Mouse (Mus musculus) stomach, embryonic 14.5 days (tissue): Measurements from ENCODE around the gene Rasip1. TPM values are rescaled to one million over a fixed set of nuclear protein-coding genes. Genes with fewer than 3 reads are reported as not detected.
"Not testable (repeated sequence)": the region's sequence is repeated elsewhere in the genome, so short reads cannot be mapped to it uniquely, and the experiment has no call there.

Experiments
- ATAC-seq: fragments of 200-750 bp; cut with Nextera tagmentation; 2 replicates; pipeline ENCODE4 v1.8.0; 2017; ENCODE audit warnings: low read depth, moderate TSS enrichment; ENCODE audit not compliant: insufficient number of reproducible peaks, insufficient read depth, low FRiP score
- H3K27ac ChIP-seq: fragments of 300-500 bp; sonication (generic); 2 replicates; pipeline ENCODE4 v1.5.1; 2014; ENCODE audit warnings: mild to moderate bottlenecking, low read length, moderate library complexity, mixed read lengths
- H3K27me3 ChIP-seq: fragments of 300-500 bp; sonication (generic); 2 replicates; pipeline ENCODE4 v1.6.1; 2014; ENCODE audit warnings: low read length, control low read depth, mixed read lengths; ENCODE audit not compliant: control insufficient read depth, insufficient read depth
- H3K36me3 ChIP-seq: fragments of 300-500 bp; sonication (generic); 2 replicates; pipeline ENCODE4 v1.6.1; 2014; ENCODE audit warnings: mild to moderate bottlenecking, control low read depth, low read length, moderate library complexity, mixed read lengths; ENCODE audit not compliant: control insufficient read depth, insufficient read depth
- H3K4me1 ChIP-seq: fragments of 300-500 bp; sonication (generic); 2 replicates; pipeline ENCODE4 v1.6.1; 2014; ENCODE audit warnings: low read length, control low read depth, mixed read lengths; ENCODE audit not compliant: control insufficient read depth, insufficient read depth
- H3K4me2 ChIP-seq: fragments of 300-500 bp; sonication (generic); replicated peaks from 2 replicates; pipeline ENCODE4 v1.6.1; 2014; ENCODE audit warnings: low read depth, low read length, control low read depth
- H3K4me3 ChIP-seq: fragments of 300-500 bp; sonication (generic); 2 replicates; pipeline ENCODE4 v1.5.1; 2014; ENCODE audit warnings: low read depth, low read length, control low read depth
- H3K9ac ChIP-seq: fragments of 300-500 bp; sonication (generic); replicated peaks from 2 replicates; pipeline ENCODE4 v1.6.1; 2014; ENCODE audit warnings: low read depth, mild to moderate bottlenecking, control low read depth, low read length, moderate library complexity, mixed read lengths
- H3K9me3 ChIP-seq: fragments of 300-500 bp; sonication (generic); 2 replicates; pipeline ENCODE4 v1.6.1; 2016; ENCODE audit warnings: low read depth, low read length, control low read depth; ENCODE audit not compliant: control insufficient read depth
- WGBS: fragments of 180-500 bp; shearing (Covaris S2); extraction: QIAGEN DNeasy Blood & Tissue Kit; methylation state at CpG from one replicate; pipeline ENCODE4 v1.1.7; 2014; 5-methylcytosine and 5-hydroxymethylcytosine counted together
- polyA plus RNA-seq: library from polyadenylated mRNA; unstranded; fragments of >200 nt; fragmentation: Nextera tagmentation; extraction: Ambion mirVana; gene quantifications from 2 replicates; pipeline ENCODE4 v1.2.1, GENCODE M21; 2014

Gene Rasip1
- polyA plus RNA-seq, 1 experiment from 2014 or later, result 6.2 TPM

- ATAC-seq, result not testable (repeated sequence)
- 92% methylated on average over 5 of the region's 6 CpGs for whole genome bisulfite sequencing
Observed at GRCm38 (mm10) chr7:45661702-45662101, 34.4 kb downstream of the Rasip1 start.

GRCm38 (mm10) chr7:45665303-45666138 is 38.2 kb downstream of the Rasip1 start:
- H3K36me3 ChIP-seq, result no peaks in the 10 kb centered on the region
- no peak overlapping the region for H3K27ac ChIP-seq
- no peaks in the 10 kb centered on the region for H3K27me3 ChIP-seq
- H3K9ac ChIP-seq, result no peak overlapping the region
- H3K9me3 ChIP-seq, result no peaks in the 10 kb centered on the region
- H3K4me3 ChIP-seq, result no peak overlapping the region
- peak overlapping the region; percentile 14; the same call in 1 of the 2 replicates for H3K4me2 ChIP-seq
- ATAC-seq, result peak; percentile 37; the same call in 1 of the 2 replicates
- H3K4me1 ChIP-seq, result peaks cover 18% of the 10 kb centered on the region; the same call in 1 of the 2 replicates
- WGBS, result 50% methylated on average over 13 of the region's 13 CpGs

More at GRCm38 (mm10) chr7:45661702-45662101, 34.4 kb downstream of the Rasip1 start:
- not testable (repeated sequence) for H3K27ac ChIP-seq, H3K9me3 ChIP-seq, H3K27me3 ChIP-seq, H3K4me1 ChIP-seq, H3K36me3 ChIP-seq, H3K4me3 ChIP-seq, H3K9ac ChIP-seq, H3K4me2 ChIP-seq

- peak within 1 kb of the TSS; percentile 14; the same call in 1 of the 2 replicates for H3K4me2 ChIP-seq
- 0 out of 2 replicates have a peak, but pooled peaks have one; percentile 21 for ATAC-seq
- peaks cover 18% of the 10 kb centered on the region; the same call in 1 of the 2 replicates for H3K4me1 ChIP-seq
- 73% methylated on average over 7 of the region's 7 CpGs for WGBS
- no peak within 1 kb of the TSS for H3K9ac ChIP-seq
- H3K27me3 ChIP-seq, result no peaks in the 10 kb centered on the region
- no peaks in the 10 kb centered on the region for H3K9me3 ChIP-seq
- H3K27ac ChIP-seq, result no peak within 1 kb of the TSS
- H3K4me3 ChIP-seq, result no peak within 1 kb of the TSS
- no peaks in the 10 kb centered on the region for H3K36me3 ChIP-seq
Observed at GRCm38 (mm10) chr7:45666161-45666560, 38.9 kb downstream of the Rasip1 start, which contains the start of gene Fut2. Fut2 (minus strand) TSS chr7:45666394.

- Histone ChIP-seq H3K27me3 (no peaks in the 10 kb centered on the region), H3K27ac (no peak overlapping the region), H3K4me1 (peaks cover 18% of the 10 kb centered on the region; the same call in 1 of the 2 replicates), H3K9ac (no peak overlapping the region), H3K36me3 (no peaks in the 10 kb centered on the region), H3K4me2 (no peak overlapping the region), H3K4me3 (no peak overlapping the region), H3K9me3 (no peaks in the 10 kb centered on the region)
- ATAC-seq, result no peak
- 76% methylated on average over 14 of the region's 14 CpGs for WGBS
Observed at GRCm38 (mm10) chr7:45667761-45668160, 40.5 kb downstream of the Rasip1 start.

- peaks cover 18% of the 10 kb centered on the region; the same call in 1 of the 2 replicates for H3K4me1 ChIP-seq
- no peaks in the 10 kb centered on the region for H3K27me3 ChIP-seq
- WGBS, result 94% methylated on average over 9 of the region's 9 CpGs
- no peak overlapping the region for H3K4me3 ChIP-seq
- H3K36me3 ChIP-seq, result no peaks in the 10 kb centered on the region
- no peak for ATAC-seq
- no peak overlapping the region for H3K27ac ChIP-seq
- no peak overlapping the region for H3K4me2 ChIP-seq
- no peak overlapping the region for H3K9ac ChIP-seq
- H3K9me3 ChIP-seq, result no peaks in the 10 kb centered on the region
Observed at GRCm38 (mm10) chr7:45668921-45669320, 41.6 kb downstream of the Rasip1 start.

GRCm38 (mm10) chr7:45677627-45678295 is 50.5 kb downstream of the Rasip1 start:
- Histone ChIP-seq H3K27me3 (no peaks in the 10 kb centered on the region), H3K4me3 (no peak overlapping the region), H3K4me2 (no peak overlapping the region), H3K9me3 (no peaks in the 10 kb centered on the region), H3K4me1 (peaks cover 6% of the 10 kb centered on the region; the same call in 1 of the 2 replicates), H3K9ac (no peak overlapping the region), H3K36me3 (no peaks in the 10 kb centered on the region), H3K27ac (0 out of 2 replicates have a peak overlapping the region, but pooled peaks have one; percentile 10)
- 50% methylated on average over 7 of the region's 7 CpGs for WGBS
- peak; percentile 62 for ATAC-seq

- H3K27ac ChIP-seq, result no peak overlapping the region
- ATAC-seq, result no peak
- H3K27me3 ChIP-seq, result no peaks in the 10 kb centered on the region
- peaks cover 6% of the 10 kb centered on the region; the same call in 1 of the 2 replicates for H3K4me1 ChIP-seq
- WGBS, result 85% methylated on average over 14 of the region's 14 CpGs
- no peak overlapping the region for H3K4me2 ChIP-seq
- no peak overlapping the region for H3K4me3 ChIP-seq
- no peaks in the 10 kb centered on the region for H3K36me3 ChIP-seq
- no peaks in the 10 kb centered on the region for H3K9me3 ChIP-seq
- H3K9ac ChIP-seq, result no peak overlapping the region
Observed at GRCm38 (mm10) chr7:45678513-45678912, 51.2 kb downstream of the Rasip1 start.

GRCm38 (mm10) chr7:45679966-45680621 is 52.8 kb downstream of the Rasip1 start:
- Histone ChIP-seq H3K36me3 (no peaks in the 10 kb centered on the region), H3K9ac (no peak overlapping the region), H3K4me3 (no peak overlapping the region), H3K27ac (peak overlapping the region; percentile 48; the same call in 1 of the 2 replicates), H3K4me2 (no peak overlapping the region), H3K9me3 (no peaks in the 10 kb centered on the region), H3K4me1 (peaks cover 10% of the 10 kb centered on the region; the same call in 1 of the 2 replicates), H3K27me3 (no peaks in the 10 kb centered on the region)
- ATAC-seq, result no peak
- 66% methylated on average over 14 of the region's 14 CpGs for WGBS
